Mouse (Mus musculus): ENCODE data around the gene Insig1. TPM values are rescaled to one million over a fixed set of nuclear protein-coding genes. Genes with fewer than 3 reads are reported as not detected.

Insig1 gene
- polyA plus RNA-seq, 1 experiment from 2014 or later = 222 TPM

GRCm38 (mm10) chr5:28040726-28041125 is 30.4 kb upstream of the Insig1 start:
- no peak for ATAC-seq
- H3K4me1 ChIP-seq (replicated peaks) = peaks cover 26% of the 10 kb centered on the region
- no peaks in the 10 kb centered on the region for H3K27me3 ChIP-seq (replicated peaks)
- H3K27ac ChIP-seq = no peak overlapping the region
- H3K9me3 ChIP-seq = no peaks in the 10 kb centered on the region
- no peak overlapping the region for H3K4me3 ChIP-seq (replicated peaks)
- H3K4me2 ChIP-seq (replicated peaks) = no peak overlapping the region
- no peaks in the 10 kb centered on the region for H3K36me3 ChIP-seq
- 90% methylated on average over 3 of the region's 3 CpGs for WGBS
- H3K9ac ChIP-seq = no peak overlapping the region

GRCm38 (mm10) chr5:28042021-28042420 is 29.1 kb upstream of the Insig1 start:
- no peak for ATAC-seq
- WGBS = 93% methylated on average over 3 of the region's 3 CpGs

GRCm38 (mm10) chr5:28042779-28043178 is 28.4 kb upstream of the Insig1 start:
- no peaks in the 10 kb centered on the region for H3K36me3 ChIP-seq
- no peak overlapping the region for H3K4me2 ChIP-seq (replicated peaks)
- no peak overlapping the region for H3K4me3 ChIP-seq (replicated peaks)
- H3K27me3 ChIP-seq (replicated peaks) = no peaks in the 10 kb centered on the region
- 32% methylated on average over 2 of the region's 2 CpGs for WGBS
- peak; percentile 50 for ATAC-seq
- peaks cover 13% of the 10 kb centered on the region; the same call in 1 of the 2 replicates for H3K4me1 ChIP-seq (replicated peaks)
- H3K9ac ChIP-seq = no peak overlapping the region
- H3K9me3 ChIP-seq = no peaks in the 10 kb centered on the region
- no peak overlapping the region for H3K27ac ChIP-seq

More at GRCm38 (mm10) chr5:28042021-28042420, 29.1 kb upstream of the Insig1 start:
- no peak overlapping the region for H3K27ac ChIP-seq
- no peaks in the 10 kb centered on the region for H3K27me3 ChIP-seq (replicated peaks)
- H3K36me3 ChIP-seq = no peaks in the 10 kb centered on the region
- H3K4me2 ChIP-seq (replicated peaks) = no peak overlapping the region
- H3K4me3 ChIP-seq (replicated peaks) = no peak overlapping the region
- no peak overlapping the region for H3K9ac ChIP-seq
- H3K4me1 ChIP-seq (replicated peaks) = peaks cover 21% of the 10 kb centered on the region
- H3K9me3 ChIP-seq = no peaks in the 10 kb centered on the region

DNA sequence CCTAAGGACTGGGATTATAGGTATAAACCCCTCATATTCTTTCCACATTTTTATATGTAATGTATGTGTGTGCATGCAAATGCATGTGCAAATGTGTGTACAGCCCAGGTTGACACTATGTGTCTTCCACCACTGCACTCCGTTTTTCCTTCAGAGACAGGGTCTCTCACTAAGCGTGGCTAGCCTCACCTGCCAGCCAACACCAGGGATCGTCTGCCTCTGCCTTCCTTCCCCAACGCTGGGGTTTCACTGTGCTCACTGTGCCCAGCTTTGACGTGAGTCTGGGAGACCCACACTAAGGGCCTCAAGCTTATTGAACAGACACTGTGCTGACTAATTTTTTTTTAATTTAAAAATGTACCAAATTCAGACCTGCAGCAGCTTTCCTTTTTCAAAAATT is 27.8 kb upstream of the Insig1 start:
- H3K4me2 ChIP-seq (replicated peaks) = no peak overlapping the region
- no peak overlapping the region for H3K27ac ChIP-seq
- no peaks in the 10 kb centered on the region for H3K9me3 ChIP-seq
- H3K36me3 ChIP-seq = no peaks in the 10 kb centered on the region
- no peak overlapping the region for H3K9ac ChIP-seq
- no peak for ATAC-seq
- H3K4me1 ChIP-seq (replicated peaks) = peaks cover 7% of the 10 kb centered on the region; the same call in 1 of the 2 replicates
- H3K4me3 ChIP-seq (replicated peaks) = no peak overlapping the region
- no peaks in the 10 kb centered on the region for H3K27me3 ChIP-seq (replicated peaks)
- WGBS = 69% methylated on average over 5 of the region's 5 CpGs

GRCm38 (mm10) chr5:28046966-28047365 is 24.2 kb upstream of the Insig1 start:
- WGBS = 77% methylated on average over 3 of the region's 3 CpGs
- Histone ChIP-seq H3K9ac (no peak overlapping the region), H3K27me3 (replicated peaks) (no peaks in the 10 kb centered on the region), H3K4me1 (replicated peaks) (peaks cover 6% of the 10 kb centered on the region; the same call in 1 of the 2 replicates), H3K9me3 (no peaks in the 10 kb centered on the region), H3K4me3 (replicated peaks) (no peak overlapping the region), H3K4me2 (replicated peaks) (no peak overlapping the region), H3K27ac (no peak overlapping the region), H3K36me3 (no peaks in the 10 kb centered on the region)
- ATAC-seq = no peak

DNA sequence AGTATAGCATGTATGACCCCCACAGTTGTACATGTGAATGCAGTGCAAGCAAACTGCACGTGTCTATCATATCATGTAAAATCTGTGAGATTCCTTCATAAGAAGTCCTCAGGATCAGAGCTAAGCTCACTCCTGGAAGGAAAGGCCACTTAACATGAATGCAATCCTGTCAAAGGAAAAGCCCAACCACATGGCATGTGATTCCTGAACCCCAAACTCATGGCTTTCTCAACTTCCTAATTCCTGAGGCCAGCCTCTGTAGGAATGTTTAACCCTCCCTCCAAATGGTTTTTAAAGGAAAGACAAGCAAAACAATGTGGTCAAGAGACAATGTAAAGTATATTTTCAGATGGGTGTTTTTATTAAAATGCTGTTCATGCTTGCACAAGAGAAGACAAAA is 23.2 kb upstream of the Insig1 start:
- WGBS = 89% methylated on average over 1 of the region's 1 CpGs
- Histone ChIP-seq H3K9me3 (no peaks in the 10 kb centered on the region), H3K4me2 (replicated peaks) (no peak overlapping the region), H3K36me3 (no peaks in the 10 kb centered on the region), H3K27ac (no peak overlapping the region), H3K4me3 (replicated peaks) (no peak overlapping the region), H3K9ac (no peak overlapping the region), H3K4me1 (replicated peaks) (no peaks in the 10 kb centered on the region), H3K27me3 (replicated peaks) (no peaks in the 10 kb centered on the region)
- ATAC-seq = no peak

DNA sequence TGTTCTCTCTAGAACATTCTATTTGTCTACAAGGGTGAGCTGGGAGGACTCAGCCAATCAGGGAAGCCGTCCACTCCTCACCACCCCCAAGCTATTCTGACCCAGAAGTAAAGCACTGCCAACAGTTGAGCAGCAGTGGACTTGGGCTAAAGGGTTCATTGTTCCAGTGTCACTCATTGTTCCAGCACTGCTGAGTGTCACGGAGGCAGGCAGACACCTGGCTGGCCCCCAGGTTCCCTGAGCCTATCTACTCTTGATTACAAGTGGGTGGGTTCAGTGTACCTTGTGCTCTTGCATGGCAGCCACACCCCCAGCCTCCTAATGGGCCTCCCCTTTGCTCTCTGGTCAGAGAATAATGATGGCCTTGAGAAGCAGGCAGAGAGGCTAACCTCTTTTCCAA is 15.7 kb upstream of the Insig1 start:
- H3K27me3 ChIP-seq (replicated peaks) = no peaks in the 10 kb centered on the region
- peak overlapping the region; percentile 79 for H3K27ac ChIP-seq
- no peak overlapping the region for H3K9ac ChIP-seq
- H3K4me3 ChIP-seq (replicated peaks) = no peak overlapping the region
- WGBS = 46% methylated on average over 2 of the region's 2 CpGs
- peak; percentile 98 for ATAC-seq
- H3K9me3 ChIP-seq = no peaks in the 10 kb centered on the region
- no peaks in the 10 kb centered on the region for H3K36me3 ChIP-seq
- H3K4me1 ChIP-seq (replicated peaks) = no peaks in the 10 kb centered on the region
- H3K4me2 ChIP-seq (replicated peaks) = no peak overlapping the region

DNA sequence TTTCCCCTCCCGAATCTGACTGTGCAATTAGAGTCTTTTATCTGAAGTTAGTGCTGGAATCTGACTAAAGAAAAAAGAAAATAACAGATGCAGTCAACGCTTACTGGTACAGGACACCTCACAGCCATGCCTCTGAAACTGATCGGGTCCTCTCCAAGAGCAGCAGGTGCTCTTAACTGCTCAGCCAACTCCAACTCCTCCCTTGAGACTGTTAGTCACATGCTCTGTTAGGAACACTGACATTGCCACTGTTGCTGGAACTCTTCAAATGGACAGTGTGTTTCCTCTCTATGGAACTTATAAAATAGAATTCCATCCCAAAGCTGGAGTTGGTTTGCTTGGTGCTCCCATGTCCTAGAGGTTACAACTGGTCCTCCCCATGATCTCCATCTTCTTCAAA is 14.3 kb upstream of the Insig1 start:
- no peak overlapping the region for H3K9ac ChIP-seq
- no peaks in the 10 kb centered on the region for H3K27me3 ChIP-seq (replicated peaks)
- no peak overlapping the region for H3K4me3 ChIP-seq (replicated peaks)
- no peak overlapping the region for H3K27ac ChIP-seq
- H3K4me2 ChIP-seq (replicated peaks) = no peak overlapping the region
- H3K4me1 ChIP-seq (replicated peaks) = no peaks in the 10 kb centered on the region
- no peaks in the 10 kb centered on the region for H3K9me3 ChIP-seq
- no peaks in the 10 kb centered on the region for H3K36me3 ChIP-seq
- ATAC-seq = no peak
- 85% methylated on average over 3 of the region's 3 CpGs for WGBS

GRCm38 (mm10) chr5:28060506-28060905 is 10.7 kb upstream of the Insig1 start:
- no peaks in the 10 kb centered on the region for H3K36me3 ChIP-seq
- no peak overlapping the region for H3K9ac ChIP-seq
- no peaks in the 10 kb centered on the region for H3K9me3 ChIP-seq
- H3K4me2 ChIP-seq (replicated peaks) = no peak overlapping the region
- no peaks in the 10 kb centered on the region for H3K27me3 ChIP-seq (replicated peaks)
- peak overlapping the region; percentile 51 for H3K27ac ChIP-seq
- peaks cover 9% of the 10 kb centered on the region for H3K4me1 ChIP-seq (replicated peaks)
- no peak overlapping the region for H3K4me3 ChIP-seq (replicated peaks)
- ATAC-seq = no peak

- H3K27ac ChIP-seq = peak overlapping the region; percentile 51
- 70% methylated on average over 6 of the region's 6 CpGs for WGBS
Observed at GRCm38 (mm10) chr5:28061011-28061410, 10.2 kb upstream of the Insig1 start.

GRCm38 (mm10) chr5:28063989-28064624 is 7.1 kb upstream of the Insig1 start:
- H3K9me3 ChIP-seq = no peaks in the 10 kb centered on the region
- 57% methylated on average over 3 of the region's 3 CpGs for WGBS
- H3K4me1 ChIP-seq (replicated peaks) = peaks cover 21% of the 10 kb centered on the region
- no peak overlapping the region for H3K9ac ChIP-seq
- H3K27ac ChIP-seq = no peak overlapping the region
- no peak for ATAC-seq
- no peaks in the 10 kb centered on the region for H3K36me3 ChIP-seq
- no peak overlapping the region for H3K4me3 ChIP-seq (replicated peaks)
- H3K4me2 ChIP-seq (replicated peaks) = no peak overlapping the region
- H3K27me3 ChIP-seq (replicated peaks) = no peaks in the 10 kb centered on the region

More at GRCm38 (mm10) chr5:28061011-28061410, 10.2 kb upstream of the Insig1 start:
- Histone ChIP-seq H3K9me3 (no peaks in the 10 kb centered on the region), H3K9ac (no peak overlapping the region), H3K4me3 (replicated peaks) (no peak overlapping the region), H3K27me3 (replicated peaks) (no peaks in the 10 kb centered on the region), H3K4me2 (replicated peaks) (no peak overlapping the region), H3K36me3 (no peaks in the 10 kb centered on the region), H3K4me1 (replicated peaks) (peaks cover 14% of the 10 kb centered on the region)
- ATAC-seq = no peak

DNA sequence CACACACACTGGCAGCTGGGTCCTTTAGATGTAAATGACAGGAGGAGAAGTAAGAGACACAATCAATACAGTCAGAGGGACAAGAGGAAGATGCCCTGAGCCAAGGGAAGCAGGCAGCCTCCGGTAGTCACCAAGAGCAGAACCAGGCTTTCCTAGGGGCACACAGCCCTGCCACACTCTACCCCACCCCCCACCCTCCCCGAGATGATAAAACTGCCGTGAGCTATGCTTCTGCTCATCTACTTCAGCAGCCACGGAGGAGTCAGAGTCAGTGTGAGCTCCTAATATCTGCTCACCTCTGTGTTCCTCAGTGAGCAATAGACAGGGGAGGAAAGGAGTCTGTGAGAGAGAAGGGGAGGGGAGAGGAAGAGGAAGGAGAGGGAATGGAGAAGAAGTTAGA is 5.9 kb upstream of the Insig1 start:
- Histone ChIP-seq H3K9ac (no peak overlapping the region), H3K4me1 (replicated peaks) (peaks cover 30% of the 10 kb centered on the region)
- 55% methylated on average over 4 of the region's 4 CpGs for WGBS

GRCm38 (mm10) chr5:28066311-28066710 is 4.9 kb upstream of the Insig1 start:
- Histone ChIP-seq H3K27me3 (replicated peaks) (no peaks in the 10 kb centered on the region), H3K9me3 (no peaks in the 10 kb centered on the region), H3K36me3 (no peaks in the 10 kb centered on the region), H3K9ac (no peak overlapping the region), H3K4me3 (replicated peaks) (no peak overlapping the region), H3K27ac (peak overlapping the region; percentile 87), H3K4me2 (replicated peaks) (peak overlapping the region; percentile 14), H3K4me1 (replicated peaks) (peaks cover 33% of the 10 kb centered on the region)
- ATAC-seq = peak; percentile 24
- 54% methylated on average over 5 of the region's 5 CpGs for WGBS

More for the DNA sequence above, 5.9 kb upstream of the Insig1 start:
- no peaks in the 10 kb centered on the region for H3K9me3 ChIP-seq
- no peak overlapping the region for H3K4me3 ChIP-seq (replicated peaks)
- H3K4me2 ChIP-seq (replicated peaks) = no peak overlapping the region
- H3K27ac ChIP-seq = no peak overlapping the region
- no peaks in the 10 kb centered on the region for H3K27me3 ChIP-seq (replicated peaks)
- no peaks in the 10 kb centered on the region for H3K36me3 ChIP-seq
- ATAC-seq = no peak
